Mouse (Mus musculus) forebrain, embryonic 14.5 days (tissue): ENCODE measurements around the gene Enpp3. TPM values are rescaled to one million over a fixed set of nuclear protein-coding genes. Genes with fewer than 3 reads are reported as not detected.

Source experiments
- ATAC-seq: fragments of 200-750 bp; cut with Nextera tagmentation; 2 replicates; pipeline ENCODE4 v1.8.0; 2017; ENCODE audit warnings: mild to moderate bottlenecking, moderate library complexity
- DNase-seq: peaks from one replicate; pipeline ENCODE4 v3.0.0-alpha.2; 2015; ENCODE audit warnings: low spot score
- H3K27ac ChIP-seq: fragments of 300-500 bp; sonication (generic); 2 replicates; pipeline ENCODE4 v1.5.1; 2014; ENCODE audit warnings: low read depth, mild to moderate bottlenecking, control low read depth, low read length, moderate library complexity
- H3K27me3 ChIP-seq: fragments of 300-500 bp; sonication (generic); replicated peaks from 2 replicates; pipeline ENCODE4 v1.6.1; 2014; ENCODE audit warnings: low read length, control low read depth, mixed read lengths; ENCODE audit not compliant: control insufficient read depth, insufficient read depth
- H3K36me3 ChIP-seq: fragments of 300-500 bp; sonication (generic); 2 replicates; pipeline ENCODE4 v1.6.1; 2014; ENCODE audit warnings: low read length, control low read depth; ENCODE audit not compliant: control insufficient read depth, insufficient read depth
- H3K4me1 ChIP-seq: fragments of 300-500 bp; sonication (generic); 2 replicates; pipeline ENCODE4 v1.6.1; 2014; ENCODE audit warnings: antibody characterized with exemption, low read length, control low read depth; ENCODE audit not compliant: control insufficient read depth, insufficient read depth
- H3K4me2 ChIP-seq: fragments of 300-500 bp; sonication (generic); 2 replicates; pipeline ENCODE4 v1.6.1; 2014; ENCODE audit warnings: mild to moderate bottlenecking, control low read depth, low read length
- H3K4me3 ChIP-seq: fragments of 300-500 bp; sonication (generic); 2 replicates; pipeline ENCODE4 v1.5.1; 2014; ENCODE audit warnings: low read depth, low read length, control low read depth
- H3K9ac ChIP-seq: fragments of 300-500 bp; sonication (generic); 2 replicates; pipeline ENCODE4 v1.6.1; 2014; ENCODE audit warnings: mild to moderate bottlenecking, low read length, control low read depth, moderate library complexity
- H3K9me3 ChIP-seq: fragments of 300-500 bp; sonication (generic); replicated peaks from 2 replicates; pipeline ENCODE4 v1.6.1; 2016; ENCODE audit warnings: low read length, control low read depth, mixed read lengths; ENCODE audit not compliant: control insufficient read depth
- WGBS: fragments of 180-500 bp; shearing (Covaris S2); extraction: QIAGEN DNeasy Blood & Tissue Kit; methylation state at CpG from one replicate; pipeline ENCODE4 v1.1.7; 2014; 5-methylcytosine and 5-hydroxymethylcytosine counted together
- polyA plus RNA-seq: library from polyadenylated mRNA; unstranded; fragments of >200 nt; fragmentation: Nextera tagmentation; extraction: Ambion mirVana; gene quantifications from 2 replicates; pipeline ENCODE4 v1.2.1, GENCODE M21; 2014

Enpp3 gene
- polyA plus RNA-seq, 1 experiment from 2014 or later = 2.0 TPM

- no peak overlapping the region for H3K9ac ChIP-seq
- H3K4me3 ChIP-seq = no peak overlapping the region
- no peak overlapping the region for H3K27ac ChIP-seq
- no peaks in the 10 kb centered on the region for H3K27me3 ChIP-seq
- no peak for DNase-seq
- H3K4me2 ChIP-seq = no peak overlapping the region
- ATAC-seq = no peak
- no peaks in the 10 kb centered on the region for H3K9me3 ChIP-seq
- WGBS = 85% methylated on average over 7 of the region's 7 CpGs
- H3K4me1 ChIP-seq = no peaks in the 10 kb centered on the region
- H3K36me3 ChIP-seq = no peaks in the 10 kb centered on the region
These were observed 17.1 kb downstream of the Enpp3 start for GRCm38 (mm10) chr10:24825456-24826081.

GRCm38 (mm10) chr10:24824621-24825020 lies 18.0 kb downstream of the Enpp3 start:
- WGBS = 75% methylated on average over 8 of the region's 8 CpGs
- no peaks in the 10 kb centered on the region for H3K36me3 ChIP-seq
- no peak for ATAC-seq
- no peak overlapping the region for H3K9ac ChIP-seq
- H3K4me2 ChIP-seq = no peak overlapping the region
- H3K27me3 ChIP-seq = no peaks in the 10 kb centered on the region
- H3K9me3 ChIP-seq = no peaks in the 10 kb centered on the region
- H3K4me1 ChIP-seq = no peaks in the 10 kb centered on the region
- no peak overlapping the region for H3K27ac ChIP-seq
- no peak overlapping the region for H3K4me3 ChIP-seq
- DNase-seq = no peak

- H3K9ac ChIP-seq = no peak overlapping the region
- no peak for ATAC-seq
- H3K4me2 ChIP-seq = no peak overlapping the region
- H3K9me3 ChIP-seq = no peaks in the 10 kb centered on the region
- H3K27me3 ChIP-seq = no peaks in the 10 kb centered on the region
- H3K4me1 ChIP-seq = no peaks in the 10 kb centered on the region
- H3K36me3 ChIP-seq = no peaks in the 10 kb centered on the region
- H3K4me3 ChIP-seq = no peak overlapping the region
- DNase-seq = no peak
- no peak overlapping the region for H3K27ac ChIP-seq
- WGBS = 88% methylated on average over 16 of the region's 16 CpGs
These were observed 18.7 kb downstream of the Enpp3 start for GRCm38 (mm10) chr10:24823697-24824535.

GRCm38 (mm10) chr10:24823265-24823664 lies 19.4 kb downstream of the Enpp3 start:
- Histone ChIP-seq H3K9ac (no peak overlapping the region), H3K4me3 (no peak overlapping the region), H3K27ac (no peak overlapping the region), H3K4me1 (no peaks in the 10 kb centered on the region), H3K9me3 (no peaks in the 10 kb centered on the region), H3K27me3 (no peaks in the 10 kb centered on the region), H3K36me3 (no peaks in the 10 kb centered on the region), H3K4me2 (no peak overlapping the region)
- ATAC-seq = no peak
- WGBS = 65% methylated on average over 1 of the region's 1 CpGs
- DNase-seq = no peak

GRCm38 (mm10) chr10:24822842-24823241 lies 19.8 kb downstream of the Enpp3 start:
- H3K9ac ChIP-seq = no peak overlapping the region
- DNase-seq (no peak), ATAC-seq (no peak)
- 80% methylated on average over 1 of the region's 1 CpGs for WGBS
- no peaks in the 10 kb centered on the region for H3K27me3 ChIP-seq
- H3K9me3 ChIP-seq = no peaks in the 10 kb centered on the region
- no peak overlapping the region for H3K4me2 ChIP-seq
- H3K27ac ChIP-seq = no peak overlapping the region
- H3K4me1 ChIP-seq = no peaks in the 10 kb centered on the region
- H3K4me3 ChIP-seq = no peak overlapping the region
- no peaks in the 10 kb centered on the region for H3K36me3 ChIP-seq

GRCm38 (mm10) chr10:24821990-24822676 lies 20.5 kb downstream of the Enpp3 start:
- ATAC-seq = no peak
- H3K9me3 ChIP-seq = no peaks in the 10 kb centered on the region
- no peaks in the 10 kb centered on the region for H3K36me3 ChIP-seq
- H3K4me3 ChIP-seq = no peak overlapping the region
- DNase-seq = no peak
- H3K4me1 ChIP-seq = no peaks in the 10 kb centered on the region
- WGBS = 85% methylated on average over 4 of the region's 4 CpGs
- H3K27me3 ChIP-seq = no peaks in the 10 kb centered on the region
- no peak overlapping the region for H3K9ac ChIP-seq
- no peak overlapping the region for H3K4me2 ChIP-seq
- H3K27ac ChIP-seq = no peak overlapping the region

GRCm38 (mm10) chr10:24819526-24819925 lies 23.1 kb downstream of the Enpp3 start:
- no peak overlapping the region for H3K4me3 ChIP-seq
- no peaks in the 10 kb centered on the region for H3K36me3 ChIP-seq
- ATAC-seq (no peak), DNase-seq (no peak)
- no peaks in the 10 kb centered on the region for H3K27me3 ChIP-seq
- H3K9ac ChIP-seq = no peak overlapping the region
- no peak overlapping the region for H3K27ac ChIP-seq
- H3K4me2 ChIP-seq = no peak overlapping the region
- H3K9me3 ChIP-seq = no peaks in the 10 kb centered on the region
- no peaks in the 10 kb centered on the region for H3K4me1 ChIP-seq
- 59% methylated on average over 3 of the region's 3 CpGs for WGBS

- DNase-seq = no peak
- Histone ChIP-seq H3K9ac (no peak overlapping the region), H3K9me3 (no peaks in the 10 kb centered on the region), H3K4me1 (no peaks in the 10 kb centered on the region), H3K36me3 (no peaks in the 10 kb centered on the region), H3K4me3 (no peak overlapping the region), H3K27ac (no peak overlapping the region), H3K4me2 (no peak overlapping the region), H3K27me3 (no peaks in the 10 kb centered on the region)
- 73% methylated on average over 10 of the region's 10 CpGs for WGBS
- no peak for ATAC-seq
These were observed 32.0 kb downstream of the Enpp3 start for GRCm38 (mm10) chr10:24810639-24811038.

GRCm38 (mm10) chr10:24806756-24807155 lies 35.9 kb downstream of the Enpp3 start:
- DNase-seq (no peak), ATAC-seq (no peak)
- 93% methylated on average over 5 of the region's 5 CpGs for WGBS

More at GRCm38 (mm10) chr10:24806756-24807155, 35.9 kb downstream of the Enpp3 start:
- no peaks in the 10 kb centered on the region for H3K27me3 ChIP-seq
- no peak overlapping the region for H3K27ac ChIP-seq
- H3K4me2 ChIP-seq = no peak overlapping the region
- H3K36me3 ChIP-seq = no peaks in the 10 kb centered on the region
- no peaks in the 10 kb centered on the region for H3K9me3 ChIP-seq
- no peaks in the 10 kb centered on the region for H3K4me1 ChIP-seq
- H3K9ac ChIP-seq = no peak overlapping the region
- H3K4me3 ChIP-seq = no peak overlapping the region
